Mouse (Mus musculus): ENCODE measurements around the gene Lage3.

- TF ChIP-seq CHD2 (IDR thresholded peaks at IDR 0.05; ENCODE audit: low read depth, low read length), result no peak
- TF ChIP-seq HCFC1 (IDR thresholded peaks at IDR 0.05; ENCODE audit: borderline replicate concordance, insufficient read depth, low read length), result no peak
Observed at GRCm38 (mm10) chrX:74368209-74368909, 14.9 kb upstream of the Lage3 start.

All from ES-E14 (cell line).